Mouse (Mus musculus) gastrocnemius, adult 8-10 months (tissue): ENCODE measurements around the gene Tanc1. TPM values are rescaled to one million over a fixed set of nuclear protein-coding genes. Genes with fewer than 3 reads are reported as not detected.

ENCODE experiments used
- DNase-seq, 2 experiments: peaks; one replicate each; pipeline ENCODE4 v3.0.0; 2022; ENCODE audit warnings: low spot score in 2 of 2
- total RNA-seq, 4 experiments: library from RNA; stranded (reverse); gene quantifications; 2 replicates each; pipeline ENCODE4 v1.2.4; 2022

The Tanc1 gene
- total RNA-seq, 4 experiments from 2014 or later = 4.4 to 10.5 (median 6.5) TPM

DNA sequence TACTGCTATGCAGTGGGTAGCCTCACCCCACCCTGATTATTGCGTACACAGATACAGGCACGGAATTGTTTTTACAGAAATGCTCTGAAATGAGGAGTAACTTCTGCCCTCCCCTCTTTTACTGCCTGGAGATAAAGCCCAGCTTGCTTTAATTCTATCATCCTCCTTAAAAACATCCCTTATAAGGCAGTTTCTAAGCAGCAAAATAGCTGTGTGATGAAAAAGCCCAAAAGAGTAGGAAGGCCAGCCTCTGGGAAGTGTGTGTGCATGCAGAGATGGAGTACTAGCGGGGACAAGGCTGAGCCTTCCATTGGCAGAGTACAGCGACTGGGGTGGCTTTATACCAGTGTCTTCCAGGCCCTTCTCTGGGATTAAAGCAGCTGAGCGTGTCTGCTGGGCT is 140.9 kb downstream of the Tanc1 start:
- DNase-seq = no peak

DNA sequence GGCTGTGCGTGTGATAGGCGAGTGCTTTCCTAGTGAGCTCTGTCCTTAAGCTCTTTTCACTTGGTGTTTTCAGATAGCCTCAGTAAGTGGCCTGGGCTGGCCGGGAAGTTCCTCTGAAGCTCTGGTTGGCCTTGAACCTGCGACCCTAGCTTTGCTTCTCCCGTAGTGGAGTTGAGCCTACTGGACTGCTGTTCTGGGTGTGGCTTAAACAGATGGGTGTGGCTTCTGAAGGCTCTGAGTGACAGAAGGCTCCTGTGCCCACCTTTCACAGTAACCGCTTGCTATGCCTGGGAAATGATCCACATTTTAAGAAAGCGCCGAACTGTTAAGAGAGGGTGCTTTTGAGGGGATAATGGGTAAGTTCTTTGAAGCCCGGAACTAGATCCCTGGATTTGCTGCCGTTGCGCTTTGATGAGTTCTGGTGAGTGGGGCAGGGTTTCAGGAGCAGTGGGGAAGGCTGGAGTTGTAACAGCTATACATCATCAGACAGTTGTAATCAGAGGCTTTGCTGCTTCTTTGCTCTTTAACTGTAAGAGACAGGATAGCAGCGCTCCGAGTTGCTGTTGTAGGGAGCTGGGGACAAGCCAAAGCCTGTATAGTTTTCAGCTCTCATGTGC is 144.4 kb downstream of the Tanc1 start:
- no peak for DNase-seq

DNA sequence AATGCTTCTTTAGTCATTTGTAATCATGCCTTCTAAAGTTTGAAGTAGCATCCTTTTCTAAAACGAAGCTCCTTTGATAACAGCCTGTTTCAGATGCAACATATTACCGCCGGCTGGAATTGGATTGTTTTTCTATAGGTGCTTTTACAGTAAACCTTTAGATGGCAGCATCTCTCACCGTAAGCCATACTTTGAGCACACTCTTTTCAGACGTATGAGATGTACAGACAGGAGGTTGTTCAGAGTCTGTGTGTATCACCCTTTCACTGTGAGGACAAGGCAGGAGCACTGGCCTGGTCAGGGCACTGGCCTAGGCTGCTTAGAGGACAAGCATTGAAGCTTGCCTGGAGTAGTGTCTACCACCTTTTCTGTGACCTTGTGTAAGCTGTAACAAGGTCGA is 145.2 kb downstream of the Tanc1 start:
- DNase-seq = no peak

DNA sequence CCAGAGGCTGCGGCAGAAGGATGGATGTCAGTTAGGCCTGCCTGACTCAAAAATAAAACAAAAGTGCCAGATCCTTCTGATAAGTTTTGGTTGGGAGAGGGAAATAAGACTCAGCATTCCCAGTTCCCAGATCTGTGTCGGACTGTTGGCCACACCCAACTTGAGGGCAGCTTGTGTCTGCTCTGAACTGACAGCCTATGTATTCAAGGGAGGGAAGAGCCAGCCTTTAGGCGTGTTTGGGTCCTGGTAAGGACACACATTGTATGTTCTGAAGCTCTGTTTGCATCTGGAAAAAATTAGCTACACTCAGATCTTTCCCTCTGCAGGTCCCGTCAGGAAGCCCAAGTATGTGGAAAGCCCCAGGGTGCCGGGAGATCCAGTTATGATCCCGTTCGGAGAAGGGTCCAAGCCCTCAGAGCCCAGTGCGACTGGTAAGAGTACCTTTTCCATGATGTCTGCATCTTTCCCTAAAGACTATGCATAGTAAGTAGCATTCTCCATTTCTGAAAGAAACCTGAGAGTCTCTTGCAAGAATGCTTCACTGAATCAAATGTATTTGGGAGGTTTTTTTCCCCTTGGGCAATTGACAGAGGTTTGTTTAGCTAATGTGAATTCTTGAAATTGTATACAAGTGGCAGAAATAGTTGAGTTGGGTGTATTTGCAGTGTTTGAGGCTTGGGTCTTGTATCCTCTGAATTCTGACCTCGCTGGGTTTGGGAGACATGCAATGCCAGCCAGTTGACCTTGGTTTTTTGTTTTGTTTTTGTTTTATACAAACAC is 146.5 kb downstream of the Tanc1 start:
- no peak for DNase-seq

DNA sequence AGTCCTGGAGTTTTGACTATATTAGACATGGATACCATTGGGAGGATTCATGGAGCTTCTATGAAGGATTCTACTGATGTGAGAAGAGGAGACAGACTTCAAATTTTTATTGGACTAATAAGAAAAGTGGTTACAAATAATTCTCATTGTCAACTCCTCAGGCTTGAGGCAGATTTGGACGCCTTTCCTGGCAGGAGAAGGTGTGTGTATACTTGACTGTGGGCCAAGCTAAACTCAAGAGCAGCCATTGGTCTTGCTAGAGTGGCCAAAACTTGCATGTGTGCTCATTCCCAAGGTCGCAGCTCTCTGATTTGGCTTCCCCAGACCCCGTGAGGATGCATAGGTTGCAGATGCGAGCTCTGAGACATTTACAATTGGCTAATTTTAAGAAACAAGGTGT is 148.9 kb downstream of the Tanc1 start:
- no peak for DNase-seq

DNA sequence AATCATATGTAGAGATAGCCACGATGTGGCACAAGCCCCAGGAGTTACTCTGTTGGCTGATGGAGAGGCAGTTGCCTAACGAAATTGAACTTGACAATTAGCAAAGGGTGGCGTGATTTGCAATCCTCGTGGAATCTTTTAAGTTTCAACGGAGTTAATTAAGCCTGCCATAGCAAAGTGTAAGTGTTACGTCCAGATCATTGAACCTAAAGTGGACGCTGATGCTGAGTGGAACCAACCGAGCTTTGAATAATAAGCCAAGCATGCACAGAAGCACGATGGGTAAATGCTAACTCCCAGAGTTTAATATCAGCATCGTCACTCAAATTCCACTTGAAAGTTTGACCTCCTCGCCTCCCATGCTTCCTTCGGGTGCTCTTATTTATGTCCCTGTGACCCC is 149.3 kb downstream of the Tanc1 start:
- DNase-seq = no peak

DNA sequence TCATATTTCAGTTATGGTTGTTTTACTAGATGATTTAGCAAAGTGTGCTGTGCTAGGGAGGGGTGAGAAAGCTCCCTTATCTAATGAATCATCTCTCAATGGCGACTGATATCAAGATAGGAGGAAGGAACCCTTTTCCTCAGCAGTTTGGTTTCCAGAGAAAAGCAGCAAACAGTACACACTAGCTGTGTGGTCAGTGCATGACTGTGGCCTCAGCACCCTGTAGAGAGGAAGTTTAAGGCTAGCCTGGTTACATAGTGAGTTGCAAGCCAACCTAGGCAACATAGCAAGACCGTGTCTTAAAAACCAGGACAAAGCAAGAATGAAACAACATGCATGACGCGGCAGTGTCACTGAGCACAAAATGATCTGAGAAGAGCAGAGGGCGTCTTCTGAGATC is 150.4 kb downstream of the Tanc1 start:
- DNase-seq = no peak

DNA sequence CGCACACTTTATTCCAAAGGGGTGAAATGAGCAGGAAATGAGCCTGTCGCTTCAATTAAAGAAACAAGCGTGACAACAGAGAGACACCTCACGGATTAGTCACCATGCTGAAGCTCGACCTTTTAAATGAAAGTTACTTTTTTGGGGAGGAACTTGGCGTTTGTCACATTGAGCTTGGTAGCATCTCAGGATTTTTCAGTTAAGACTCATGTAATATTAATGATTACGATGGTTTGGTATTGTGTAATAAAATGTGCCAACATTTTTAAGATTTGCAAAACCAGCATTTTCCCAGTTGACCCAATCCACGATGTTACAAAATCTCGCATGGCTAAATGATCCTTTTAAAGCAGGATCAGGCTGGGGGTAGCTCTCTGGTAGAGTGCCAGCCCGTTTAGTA is 153.8 kb downstream of the Tanc1 start:
- DNase-seq = no peak

DNA sequence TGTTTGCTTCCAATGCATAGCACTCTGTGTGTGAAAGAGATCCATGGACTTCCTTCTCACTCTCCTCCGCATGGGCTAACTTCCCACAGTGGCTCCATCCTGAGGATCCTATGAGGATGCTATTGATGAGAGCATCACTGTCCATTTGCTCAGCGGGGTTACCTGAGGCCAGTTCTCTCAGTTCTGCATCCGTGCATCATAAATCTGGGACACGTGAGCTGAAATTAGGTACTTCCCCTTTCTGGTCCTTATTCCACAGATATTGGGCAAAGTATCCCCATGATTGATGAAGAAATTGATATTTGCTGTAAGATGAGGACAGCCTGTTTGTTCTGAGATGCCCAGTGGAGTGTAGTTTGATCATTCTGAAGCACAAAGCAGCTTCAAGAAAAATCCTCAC is 156.1 kb downstream of the Tanc1 start:
- no peak for DNase-seq

DNA sequence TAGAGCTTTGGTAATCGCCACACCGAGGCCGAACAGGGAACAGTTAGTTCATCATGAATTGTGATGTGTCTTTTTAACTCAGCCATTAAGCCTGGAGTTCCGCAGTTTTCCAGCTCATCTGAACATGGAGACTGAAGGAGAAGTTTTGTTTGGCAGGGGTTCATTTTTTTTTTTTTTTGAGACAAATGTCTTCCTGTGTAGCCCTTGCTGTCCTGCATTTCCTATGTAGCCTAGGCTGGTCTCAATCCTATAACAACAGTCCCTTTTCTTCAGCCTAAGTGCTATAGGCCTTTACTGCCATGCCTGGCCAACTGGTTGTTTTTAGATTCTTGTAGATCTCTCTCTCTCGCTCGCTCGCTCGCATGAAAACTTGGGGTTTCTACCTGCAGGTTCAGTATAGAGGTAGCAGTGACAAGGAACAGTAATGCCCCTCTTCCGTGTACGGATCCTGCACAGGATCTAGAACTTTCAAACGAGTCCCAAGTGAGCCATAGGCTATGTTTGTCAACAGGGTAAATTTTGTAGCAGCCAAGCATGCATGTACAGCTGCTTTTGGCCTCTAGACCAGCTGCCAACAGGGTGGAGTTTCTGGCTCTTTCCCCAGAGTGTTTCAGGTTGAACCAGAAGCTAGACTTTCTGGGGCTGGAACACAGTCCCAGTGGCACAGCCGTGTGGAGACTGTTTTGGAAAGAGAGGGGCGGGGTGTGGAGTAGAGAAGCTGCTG is 157.0 kb downstream of the Tanc1 start:
- DNase-seq = peak; percentile 37 to 47

DNA sequence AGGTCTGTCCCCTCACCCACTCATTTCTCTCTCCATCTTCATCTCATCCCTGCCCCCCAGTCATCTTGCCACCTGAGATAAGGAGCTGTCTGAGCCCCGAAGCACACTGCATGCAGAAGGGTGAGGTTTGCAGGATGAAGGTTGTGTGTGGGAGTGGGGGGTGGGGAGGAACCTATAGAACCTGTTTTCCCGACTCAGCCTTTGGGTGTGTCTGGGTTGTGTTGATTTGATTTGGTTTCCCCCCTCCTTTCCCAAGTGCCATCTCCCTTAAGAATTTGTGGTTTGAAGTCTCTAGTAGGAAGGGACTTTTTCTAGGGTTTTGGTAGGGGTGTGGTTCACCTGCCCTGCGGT is 157.5 kb downstream of the Tanc1 start:
- DNase-seq = no peak

DNA sequence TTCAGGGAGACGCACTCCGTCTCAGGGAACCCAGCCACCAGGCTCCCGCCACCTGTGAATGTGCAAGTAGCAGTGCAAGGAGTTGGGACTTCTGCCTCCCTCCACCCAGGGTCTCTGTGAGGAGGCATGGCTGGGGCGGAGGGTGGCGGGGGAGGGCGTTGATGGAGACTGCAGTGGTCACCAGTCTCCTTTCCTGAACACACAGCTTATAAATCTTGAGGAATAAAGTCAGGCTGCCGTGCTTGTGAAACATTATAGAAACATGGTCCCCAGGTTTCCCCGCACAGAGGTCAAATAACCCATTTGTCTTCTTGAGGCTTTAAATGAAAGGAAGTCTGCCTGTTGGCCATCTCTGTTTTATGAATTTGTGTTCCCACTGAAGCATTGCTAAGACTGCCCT is 159.9 kb downstream of the Tanc1 start:
- DNase-seq = no peak

DNA sequence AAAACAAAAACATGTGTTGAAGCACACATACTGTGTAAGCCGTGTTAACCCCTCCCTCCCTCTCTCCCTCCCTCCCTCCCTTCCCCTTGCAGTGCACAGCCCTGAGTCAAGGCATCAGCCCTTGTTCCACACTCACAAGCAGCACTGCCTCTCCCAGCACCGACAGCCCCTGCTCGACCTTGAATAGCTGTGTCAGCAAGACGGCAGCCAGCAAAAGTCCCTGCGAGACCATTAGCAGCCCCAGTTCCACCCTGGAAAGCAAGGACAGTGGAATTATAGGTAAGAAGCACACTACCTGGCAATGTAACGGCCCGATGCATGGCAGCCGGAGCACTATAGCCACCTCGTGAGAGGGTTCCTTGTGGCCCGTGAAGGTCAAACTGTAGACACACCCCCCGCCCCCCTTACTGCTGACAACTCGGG is 160.4 kb downstream of the Tanc1 start:
- no peak for DNase-seq

DNA sequence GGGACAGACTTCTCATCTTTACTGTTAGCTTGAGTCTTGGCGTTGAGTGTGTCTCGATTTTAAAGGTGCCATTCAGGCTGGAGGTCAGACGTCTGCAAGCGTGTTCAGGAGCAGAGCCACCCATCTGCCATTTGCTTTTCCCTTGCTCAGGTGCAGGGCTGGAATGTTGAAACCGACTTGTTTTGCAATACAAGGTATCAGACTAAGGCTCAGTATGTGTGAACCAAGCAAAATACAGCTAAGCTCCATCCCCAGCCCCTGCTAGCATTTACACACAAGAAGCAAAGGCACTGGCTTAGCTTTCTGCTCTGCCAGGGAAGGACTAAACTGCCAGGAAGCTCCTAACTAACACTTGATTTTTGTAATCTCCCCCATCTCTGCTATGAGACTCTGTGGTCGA is 162.5 kb downstream of the Tanc1 start:
- no peak for DNase-seq

DNA sequence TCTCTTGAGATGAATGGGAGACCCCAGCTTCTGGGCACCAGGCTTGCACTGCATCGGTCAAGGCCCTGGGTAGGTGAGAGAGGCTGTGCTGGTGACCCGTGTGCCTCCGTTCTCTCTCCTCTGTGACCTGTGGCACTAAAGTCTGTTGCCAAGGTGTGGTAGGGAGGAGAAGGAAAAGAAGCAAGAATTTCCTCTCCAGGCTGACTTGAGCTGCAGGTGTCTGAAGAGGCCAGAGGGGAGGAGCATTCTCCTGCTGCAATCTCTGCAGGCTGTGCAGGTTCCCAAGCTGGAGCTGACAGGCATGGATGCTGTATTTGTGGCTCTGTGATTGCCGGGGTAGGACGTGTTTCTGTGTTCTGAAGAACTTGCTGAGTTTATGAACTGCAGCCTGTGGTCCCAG is 163.3 kb downstream of the Tanc1 start:
- DNase-seq = no peak

DNA sequence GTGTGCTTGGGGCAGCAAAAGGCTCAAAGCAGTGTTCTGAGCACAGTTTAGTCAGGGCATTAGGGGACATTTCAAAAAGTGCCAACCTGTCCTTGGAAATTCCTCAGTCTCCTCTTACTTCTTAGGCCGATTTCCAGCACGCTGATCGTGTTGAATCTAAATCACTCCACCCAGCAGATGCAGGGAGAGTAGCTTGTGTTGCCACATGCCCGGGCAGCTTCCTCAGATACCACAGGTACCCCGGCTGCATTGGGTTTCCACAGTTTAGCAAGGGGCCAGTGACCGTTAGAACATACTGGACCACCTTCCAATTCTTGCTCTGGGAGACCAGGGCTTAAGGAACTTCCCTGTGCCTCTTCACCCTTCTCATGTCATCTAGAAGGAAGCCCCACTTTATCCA is 164.0 kb downstream of the Tanc1 start:
- no peak for DNase-seq

DNA sequence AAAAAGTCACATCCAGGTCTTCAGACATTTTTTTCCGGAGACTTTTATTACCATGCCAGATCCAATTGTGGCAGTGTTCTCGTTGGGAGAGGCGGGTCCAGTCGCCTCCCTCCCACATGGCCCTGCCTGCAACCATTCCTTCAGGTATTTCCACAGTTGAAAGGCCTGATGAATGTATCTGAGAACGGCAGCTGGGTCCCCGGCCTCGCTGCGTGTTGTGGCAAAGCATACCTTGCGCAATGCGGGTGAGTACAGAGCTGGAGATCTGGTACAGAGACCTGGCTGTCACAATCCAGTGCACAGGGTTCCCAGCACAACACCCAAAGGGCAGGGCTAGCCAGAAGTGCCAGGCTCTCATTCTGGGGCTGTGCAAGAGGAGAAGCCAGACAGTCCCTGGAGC is 167.5 kb downstream of the Tanc1 start:
- no peak for DNase-seq

DNA sequence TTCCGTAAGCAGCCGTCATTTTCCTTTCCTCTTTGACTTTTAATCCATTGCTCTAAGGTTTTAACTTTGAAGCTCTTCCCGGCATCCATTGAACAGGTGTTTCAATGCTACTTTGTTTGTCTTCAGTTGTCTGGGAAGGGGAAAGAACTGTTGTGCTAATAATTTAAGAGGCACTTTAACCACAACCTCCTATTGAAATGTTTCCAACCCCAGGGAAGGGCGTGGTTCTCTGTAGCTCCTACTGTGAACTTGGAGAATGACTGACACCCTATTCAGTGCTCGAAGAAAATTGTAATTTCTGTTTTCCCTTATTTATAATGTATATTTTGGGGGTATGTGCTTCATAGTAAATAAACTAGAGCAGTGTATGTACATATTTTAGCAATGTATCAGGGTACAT is 168.4 kb downstream of the Tanc1 start:
- no peak for DNase-seq

DNA sequence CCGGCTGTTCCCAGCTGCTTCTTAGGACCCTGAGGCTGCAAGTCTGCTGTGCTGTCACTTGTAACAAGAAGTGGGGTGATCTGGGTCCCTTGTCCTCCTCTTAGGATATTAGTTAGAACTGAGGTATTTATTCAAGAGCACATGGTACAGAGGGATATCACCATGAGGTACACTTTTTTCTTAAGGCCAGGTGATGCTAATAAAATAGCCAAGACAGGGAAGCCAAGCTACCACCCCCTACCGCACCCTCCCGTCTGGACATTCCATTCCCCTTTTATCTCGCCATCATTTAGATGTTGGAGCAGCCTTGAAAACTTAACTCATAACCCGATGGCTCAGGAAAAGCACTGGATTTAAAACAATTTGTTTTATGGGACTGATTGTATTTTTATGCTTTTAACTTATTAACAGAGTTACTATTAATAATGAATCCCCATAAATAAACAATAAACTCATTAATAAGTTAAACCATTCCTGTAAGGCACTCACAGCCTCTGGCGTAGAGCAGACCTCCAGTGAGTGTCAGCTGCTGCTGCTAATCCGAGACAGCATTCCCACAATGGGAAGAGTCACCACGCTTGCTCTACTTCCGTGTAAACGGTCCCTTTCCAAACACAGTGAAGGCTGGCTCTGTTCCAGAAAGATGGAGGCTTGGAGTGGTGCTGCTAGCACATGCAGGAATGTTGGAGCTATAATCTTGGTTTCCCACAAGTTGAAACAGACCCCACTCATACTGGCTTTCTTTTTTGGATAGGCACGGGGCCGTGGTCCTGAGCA is 171.4 kb downstream of the Tanc1 start:
- DNase-seq = no peak

DNA sequence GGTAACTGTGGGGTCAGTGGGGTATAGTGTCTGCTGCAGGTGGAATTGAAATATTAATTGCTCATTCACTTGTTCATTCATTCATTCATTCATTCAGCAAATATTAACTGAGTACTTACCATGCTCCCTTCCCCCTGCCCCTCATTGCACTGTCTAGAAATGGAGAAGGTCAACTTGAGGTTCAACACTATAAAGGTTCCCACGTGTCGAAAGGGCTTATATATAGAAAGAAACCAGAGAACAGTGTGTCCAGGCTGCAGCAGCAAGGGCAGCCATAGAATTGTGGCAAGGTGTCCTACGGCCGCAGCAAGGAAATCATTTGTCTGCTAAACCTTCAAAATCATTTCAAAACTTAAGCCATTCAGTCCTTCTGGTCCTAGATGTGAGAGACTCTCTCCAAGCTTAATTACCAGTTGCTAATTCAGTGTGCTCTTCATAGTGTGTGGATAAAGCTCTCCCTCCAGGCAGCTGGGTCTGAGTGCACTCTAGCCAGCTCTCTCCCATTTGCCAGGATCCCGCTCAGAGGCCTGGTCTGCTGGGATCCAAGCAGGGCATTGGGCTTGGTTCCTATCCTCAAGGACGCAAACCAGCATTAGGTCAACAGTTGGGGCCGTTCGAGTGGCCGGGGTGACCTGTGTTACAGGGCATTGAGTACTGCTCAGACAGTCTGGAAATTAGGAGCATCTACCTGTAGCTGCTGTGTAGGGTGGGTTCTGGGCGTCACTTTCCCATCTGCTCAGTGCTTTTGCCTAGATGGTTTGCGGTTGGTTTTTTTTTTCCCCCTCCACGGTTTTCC is 172.2 kb downstream of the Tanc1 start:
- no peak for DNase-seq

DNA sequence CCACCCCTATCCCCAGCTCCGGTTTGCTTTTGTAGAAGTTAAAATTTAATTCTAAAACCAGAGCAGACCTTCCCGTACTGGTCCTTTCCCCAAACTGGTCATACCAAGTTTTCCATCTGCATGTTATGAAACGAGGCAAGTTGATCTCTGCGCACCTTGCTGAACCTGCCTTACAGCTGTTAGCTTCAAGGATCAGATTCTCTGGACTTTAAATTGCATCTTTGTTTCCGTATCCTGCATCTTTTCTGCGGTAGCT is 172.7 kb downstream of the Tanc1 start:
- DNase-seq = no peak

DNA sequence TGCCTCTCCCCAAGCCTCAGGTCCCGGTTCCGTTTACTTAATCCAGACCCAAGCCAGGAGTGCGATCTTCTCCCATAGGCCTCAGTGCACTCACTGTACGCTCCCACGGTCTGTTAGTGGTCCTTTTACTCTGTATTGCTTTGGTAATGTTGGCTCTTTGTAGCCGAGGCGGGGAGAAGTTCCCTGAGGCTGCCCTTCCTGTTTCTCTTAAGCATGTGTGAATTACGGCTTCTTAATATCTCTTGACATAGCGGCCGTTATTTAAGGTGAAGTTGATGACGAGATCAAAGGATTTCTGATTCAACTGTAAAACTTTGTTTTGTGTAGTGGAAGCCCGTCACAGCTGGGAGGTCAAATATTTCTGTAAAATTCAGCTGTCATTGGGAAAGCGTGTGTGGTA is 173.8 kb downstream of the Tanc1 start:
- DNase-seq = no peak
